ENCODE assay signal across 20 mouse cellular contexts in genomic region chr3:52792121-52792520, GRCm38 (mm10).
"Had no signal": no experiment of that assay in that cellular context is flagged by ENCODE, and none has a peak within 500 bp of the region (broad histone marks: within the 10 kb centered on the region; RNA-seq: fewer than 3 reads in every experiment).

No protein-coding gene starts in this region.

- H3K27ac ChIP-seq: heart, embryonic 15.5 days; hindbrain, embryonic 13.5 days; kidney, embryonic 15.5 days; kidney, postnatal 0 days; left cerebral cortex, adult 2 months; limb, embryonic 13.5 days; limb, embryonic 15.5 days; liver, embryonic 12.5 days; liver, embryonic 14.5 days had no signal

- H3K4me3 ChIP-seq: heart, embryonic 13.5 days; heart, embryonic 15.5 days; hindbrain, embryonic 13.5 days; kidney, embryonic 15.5 days; left cerebral cortex, adult 2 months; limb, embryonic 13.5 days; limb, embryonic 15.5 days; liver, embryonic 12.5 days had no signal

- H3K27me3 ChIP-seq: heart, embryonic 13.5 days; heart, embryonic 15.5 days; kidney, embryonic 15.5 days; limb, embryonic 13.5 days; limb, embryonic 15.5 days; liver, embryonic 12.5 days had no signal

- H3K36me3 ChIP-seq: heart, embryonic 13.5 days; heart, embryonic 15.5 days; hindbrain, embryonic 13.5 days; kidney, embryonic 15.5 days; limb, embryonic 13.5 days; limb, embryonic 15.5 days; liver, embryonic 12.5 days had no signal

- H3K9me3 ChIP-seq: heart, embryonic 13.5 days; heart, embryonic 15.5 days; hindbrain, embryonic 13.5 days; kidney, embryonic 15.5 days; limb, embryonic 13.5 days; limb, embryonic 15.5 days; liver, embryonic 12.5 days had no signal

- DNase-seq: gastrocnemius, postnatal 14 days; kidney, adult 11 months; kidney, adult 2 months; kidney, adult 9 months; kidney, postnatal 14 days; kidney, postnatal 36 days; layer of hippocampus, adult 9-11 months; layer of hippocampus, postnatal 36 days had no signal

- ATAC-seq: hindbrain, embryonic 16.5 days; intestine, embryonic 16.5 days; liver, embryonic 12.5 days had no signal

- H3K4me1 ChIP-seq: heart, embryonic 13.5 days; heart, embryonic 15.5 days; hindbrain, embryonic 13.5 days; kidney, embryonic 15.5 days; limb, embryonic 13.5 days; limb, embryonic 15.5 days had no signal
